Mouse (Mus musculus): ENCODE data around the gene Kcnab1. TPM values are rescaled to one million over a fixed set of nuclear protein-coding genes. Genes with fewer than 3 reads are reported as not detected.

Gene Kcnab1
- polyA plus RNA-seq, 1 experiment from 2014 or later, result 2.3 TPM

DNA sequence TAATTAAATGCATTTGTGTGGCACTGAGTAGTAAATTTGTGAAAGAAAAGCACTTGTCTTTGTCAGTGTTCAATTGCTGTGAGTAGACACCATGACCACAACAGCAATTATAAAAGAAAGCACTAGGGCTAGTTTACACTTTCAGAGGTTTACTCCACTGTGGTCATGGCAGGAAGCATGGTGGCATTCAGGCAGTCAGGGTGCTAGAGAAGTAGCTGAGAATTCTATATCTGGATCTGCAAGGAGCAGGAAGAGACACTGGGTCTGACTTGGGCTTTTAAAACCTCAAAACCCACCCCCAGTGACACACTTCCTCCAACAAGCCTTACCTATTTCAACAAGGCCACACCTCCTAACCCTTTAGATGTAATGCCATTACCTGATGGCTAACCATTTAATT lies 307.4 kb downstream of the Kcnab1 start:
- H3K9ac ChIP-seq, result no peak overlapping the region
- no peaks in the 10 kb centered on the region for H3K27me3 ChIP-seq
- no peaks in the 10 kb centered on the region for H3K9me3 ChIP-seq
- H3K4me3 ChIP-seq, result no peak overlapping the region
- H3K4me1 ChIP-seq, result no peaks in the 10 kb centered on the region
- H3K27ac ChIP-seq, result no peak overlapping the region
- H3K36me3 ChIP-seq, result no peaks in the 10 kb centered on the region
- no peak overlapping the region for H3K4me2 ChIP-seq
- no peak for ATAC-seq (ENCODE audit: borderline replicate concordance, extremely low read depth, low FRiP score, low TSS enrichment)

DNA sequence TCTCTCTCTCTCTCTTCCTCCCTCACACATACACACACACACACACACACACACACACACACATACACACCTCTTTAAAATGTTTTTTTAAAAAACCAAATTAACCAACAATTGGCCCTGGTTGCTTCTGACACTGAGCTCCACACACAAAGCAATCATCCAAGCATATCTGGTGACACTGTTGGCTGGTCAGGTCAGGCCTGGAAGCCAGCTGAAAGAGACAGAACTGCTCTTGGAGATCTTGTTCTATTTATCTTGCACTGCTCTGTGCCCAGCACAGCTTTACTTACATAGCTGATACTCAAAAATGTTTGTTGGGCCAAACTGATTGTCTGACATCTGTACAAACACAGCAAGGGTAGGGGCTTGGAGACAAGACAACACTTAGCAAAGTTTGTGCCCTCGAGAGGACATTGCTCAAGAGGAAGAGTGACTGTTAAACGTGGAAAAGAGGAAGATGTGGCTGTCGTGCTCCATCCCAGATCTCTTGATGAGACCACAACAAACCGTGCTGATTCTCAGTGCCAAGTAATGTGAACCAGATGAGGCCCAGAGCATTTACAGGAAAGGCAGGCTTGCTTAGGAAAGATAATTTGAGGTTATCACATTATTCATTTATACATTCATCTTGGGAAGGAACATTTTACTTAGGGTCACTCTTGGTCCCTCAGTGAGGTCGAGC lies 308.9 kb downstream of the Kcnab1 start:
- no peak overlapping the region for H3K27ac ChIP-seq
- no peak overlapping the region for H3K9ac ChIP-seq
- H3K4me2 ChIP-seq, result no peak overlapping the region
- H3K36me3 ChIP-seq, result no peaks in the 10 kb centered on the region
- H3K27me3 ChIP-seq, result no peaks in the 10 kb centered on the region
- no peaks in the 10 kb centered on the region for H3K9me3 ChIP-seq
- H3K4me3 ChIP-seq, result no peak overlapping the region
- 39% methylated on average over 5 of the region's 5 CpGs for WGBS
- no peaks in the 10 kb centered on the region for H3K4me1 ChIP-seq
- ATAC-seq (ENCODE audit: borderline replicate concordance, extremely low read depth, low FRiP score, low TSS enrichment), result no peak

DNA sequence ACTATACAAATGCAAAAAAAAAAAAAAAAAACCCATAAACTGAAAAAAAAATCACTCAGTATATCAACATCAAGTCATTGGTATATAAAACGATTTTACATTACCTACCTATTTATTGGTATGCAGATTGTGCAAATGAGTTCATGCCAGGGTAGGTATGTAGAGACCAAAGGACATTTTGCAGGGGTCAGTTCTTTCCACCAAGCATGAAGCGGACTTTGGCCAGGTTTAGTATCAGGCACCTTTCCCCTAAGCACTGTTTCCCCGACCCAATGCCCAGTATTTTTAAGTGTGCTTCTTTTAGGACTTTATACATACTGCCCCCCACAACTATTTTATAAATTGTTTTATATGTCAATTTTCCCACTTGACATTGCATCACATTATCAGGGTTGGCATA lies 310.5 kb downstream of the Kcnab1 start:
- no peak for ATAC-seq (ENCODE audit: borderline replicate concordance, extremely low read depth, low FRiP score, low TSS enrichment)
- no peaks in the 10 kb centered on the region for H3K9me3 ChIP-seq
- H3K36me3 ChIP-seq, result no peaks in the 10 kb centered on the region
- H3K4me3 ChIP-seq, result no peak overlapping the region
- H3K4me1 ChIP-seq, result no peaks in the 10 kb centered on the region
- H3K4me2 ChIP-seq, result no peak overlapping the region
- no peak overlapping the region for H3K27ac ChIP-seq
- H3K9ac ChIP-seq, result no peak overlapping the region
- H3K27me3 ChIP-seq, result no peaks in the 10 kb centered on the region
- 83% methylated on average over 3 of the region's 3 CpGs for WGBS

All from lung, embryonic 15.5 days (tissue).